Mouse (Mus musculus) 416B (cell line): ENCODE measurements around the gene Wdr54.

Experiments used
- DNase-seq: peaks from one replicate; pipeline ENCODE4 v3.0.0; 2011; ENCODE audit warnings: low read depth

Wdr54 gene

GRCm38 (mm10) chr6:83159456-83159855, 3.3 kb upstream of the Wdr54 start:
- DNase-seq: peak; percentile 84

GRCm38 (mm10) chr6:83155552-83156238, 502 bp downstream of the Wdr54 start:
- no peak for DNase-seq

GRCm38 (mm10) chr6:83153485-83153884, 2.7 kb downstream of the Wdr54 start:
- DNase-seq: no peak

- no peak for DNase-seq
Observed at GRCm38 (mm10) chr6:83153038-83153437, 3.2 kb downstream of the Wdr54 start.

- no peak for DNase-seq
Observed at GRCm38 (mm10) chr6:83151721-83152120, 4.5 kb downstream of the Wdr54 start.

- DNase-seq: no peak
Observed at GRCm38 (mm10) chr6:83147280-83147679, 8.9 kb downstream of the Wdr54 start.

GRCm38 (mm10) chr6:83145805-83146204, 10.4 kb downstream of the Wdr54 start:
- DNase-seq: no peak

GRCm38 (mm10) chr6:83145209-83145608, 11.0 kb downstream of the Wdr54 start:
- DNase-seq: peak; percentile 75

GRCm38 (mm10) chr6:83142886-83143285, 13.3 kb downstream of the Wdr54 start:
- no peak for DNase-seq

- DNase-seq: no peak
Observed at GRCm38 (mm10) chr6:83142211-83142731, 13.9 kb downstream of the Wdr54 start.

GRCm38 (mm10) chr6:83141636-83142035, 14.6 kb downstream of the Wdr54 start:
- no peak for DNase-seq

GRCm38 (mm10) chr6:83140044-83140443, 16.2 kb downstream of the Wdr54 start:
- DNase-seq: no peak

GRCm38 (mm10) chr6:83138056-83138455, 18.1 kb downstream of the Wdr54 start:
- peak; percentile 70 for DNase-seq

- DNase-seq: peak; percentile 83
Observed at GRCm38 (mm10) chr6:83137576-83137950, 18.6 kb downstream of the Wdr54 start.

GRCm38 (mm10) chr6:83136881-83137575, 19.2 kb downstream of the Wdr54 start:
- peak; percentile 67 for DNase-seq

GRCm38 (mm10) chr6:83136291-83136880, 19.8 kb downstream of the Wdr54 start:
- DNase-seq: peak; percentile 88

GRCm38 (mm10) chr6:83135571-83136161, 20.5 kb downstream of the Wdr54 start:
- no peak for DNase-seq

GRCm38 (mm10) chr6:83134951-83135513, 21.2 kb downstream of the Wdr54 start, which contains the start of gene Rtkn:
TSS of gene Rtkn (plus strand) at chr6:83135463.
- DNase-seq: no peak

GRCm38 (mm10) chr6:83134226-83134625, 22.0 kb downstream of the Wdr54 start:
- DNase-seq: no peak

- peak; percentile 38 for DNase-seq
Observed at GRCm38 (mm10) chr6:83132176-83132919, 23.8 kb downstream of the Wdr54 start.

GRCm38 (mm10) chr6:83131469-83132034, 24.6 kb downstream of the Wdr54 start:
- DNase-seq: peak; percentile 90
